Mouse (Mus musculus): ENCODE data around the gene Defa36.
"Not testable (repeated sequence)": the region's sequence is repeated elsewhere in the genome, so short reads cannot be mapped to it uniquely, and the experiment has no call there.

Gene Defa36

DNA sequence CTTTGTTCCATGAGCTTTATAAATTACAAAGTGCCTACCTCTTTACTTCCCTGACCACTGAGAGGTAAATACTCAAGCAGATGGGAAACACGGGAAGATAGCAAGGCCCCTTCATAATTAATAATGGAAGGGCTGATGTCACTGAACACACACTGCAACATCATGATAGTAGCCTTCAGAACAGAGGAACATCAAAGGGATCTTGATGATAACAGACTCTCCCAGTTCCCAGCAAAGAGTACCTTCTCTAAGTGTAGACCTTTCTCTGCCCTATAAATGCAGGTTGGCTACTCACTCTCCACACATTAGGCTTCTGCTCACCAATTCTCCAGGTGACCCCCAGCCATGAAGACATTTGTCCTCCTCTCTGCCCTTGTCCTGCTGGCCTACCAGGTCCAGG lies at the start of gene Defa36:
Gene Defa36 (plus strand): TSS at position 301 of the 400 bp plus-strand sequence.
- DNase-seq (ENCODE audit: low spot score): not testable (repeated sequence)

DNA sequence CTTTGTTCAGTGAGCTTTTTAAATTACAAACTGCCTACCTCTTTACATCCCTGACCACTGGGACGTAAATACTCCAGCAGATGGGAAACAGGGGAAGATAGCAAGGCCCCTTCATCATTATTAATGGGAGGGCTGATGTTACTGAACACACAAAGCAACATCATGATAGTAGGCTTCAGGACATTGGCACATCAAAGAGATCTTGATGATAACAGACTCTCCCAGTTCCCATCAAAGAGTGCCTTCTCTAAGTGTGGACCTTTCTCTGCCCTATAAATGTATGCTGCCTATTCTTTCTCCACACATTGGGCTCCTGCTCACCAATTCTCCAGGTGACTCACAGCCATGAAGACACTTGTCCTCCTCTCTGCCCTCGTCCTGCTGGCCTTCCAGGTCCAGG lies 49.0 kb upstream of the Defa36 start, which contains the start of gene Defa2:
Gene Defa2 (plus strand): TSS at position 301 of the 400 bp plus-strand sequence.
- not testable (repeated sequence) for DNase-seq (ENCODE audit: low spot score)

DNA sequence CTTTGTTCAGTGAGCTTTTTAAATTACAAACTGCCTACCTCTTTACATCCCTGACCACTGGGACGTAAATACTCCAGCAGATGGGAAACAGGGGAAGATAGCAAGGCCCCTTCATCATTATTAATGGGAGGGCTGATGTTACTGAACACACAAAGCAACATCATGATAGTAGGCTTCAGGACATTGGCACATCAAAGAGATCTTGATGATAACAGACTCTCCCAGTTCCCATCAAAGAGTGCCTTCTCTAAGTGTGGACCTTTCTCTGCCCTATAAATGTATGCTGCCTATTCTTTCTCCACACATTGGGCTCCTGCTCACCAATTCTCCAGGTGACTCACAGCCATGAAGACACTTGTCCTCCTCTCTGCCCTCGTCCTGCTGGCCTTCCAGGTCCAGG lies 35.7 kb upstream of the Defa36 start, which contains the start of gene Defa33:
Gene Defa33 (plus strand): TSS at position 301 of the 400 bp plus-strand sequence.
- not testable (repeated sequence) for DNase-seq (ENCODE audit: low spot score)

DNA sequence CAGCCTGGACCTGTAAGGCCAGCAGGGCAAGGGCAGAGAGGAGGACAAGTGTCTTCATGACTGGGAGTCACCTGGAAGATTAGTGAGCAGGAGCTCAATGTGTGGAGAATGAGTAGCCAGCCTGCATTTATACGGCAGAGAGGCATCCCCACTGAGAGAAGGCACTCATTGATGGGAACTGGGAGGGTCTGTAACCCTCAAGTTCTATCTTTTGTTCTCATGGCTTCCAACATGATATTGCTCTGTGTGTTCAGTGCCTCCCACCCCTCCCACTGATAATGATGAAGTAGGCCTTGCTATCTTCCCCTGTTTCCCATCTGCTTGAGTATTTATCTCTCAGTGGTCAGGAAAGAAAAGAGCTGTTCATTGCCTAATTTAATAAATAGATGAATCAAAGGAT lies 29.2 kb downstream of the Defa36 start, which contains the start of gene Gm7849:
Gene Gm7849 (minus strand): TSS at position 101 of the 400 bp plus-strand sequence.
- DNase-seq (ENCODE audit: low spot score): not testable (repeated sequence)

All from ovary, postnatal 10 days (tissue).